Mouse (Mus musculus) yolk sac, embryonic 10.5 days (tissue): ENCODE measurements at regions not wholly inside any gene's neighbourhood (a gene's known extent, or its start where the extent isn't known, plus 50 kb on each side); places are given as distances from the start of the nearest gene placed in this dataset.

Experiments
- DNase-seq: peaks from one replicate; pipeline ENCODE4 v3.0.0-alpha.2; 2017; ENCODE audit warnings: low spot score

GRCm38 (mm10) chr4:131208637-131209036, 264.5 kb downstream of the Matn1 start:
- no peak for DNase-seq

GRCm38 (mm10) chr4:131212711-131213110, 268.5 kb downstream of the Matn1 start:
- DNase-seq, result no peak

GRCm38 (mm10) chr4:131215682-131216081, 271.5 kb downstream of the Matn1 start:
- DNase-seq, result no peak

- DNase-seq, result no peak
Measured at GRCm38 (mm10) chr4:131216361-131216760, 272.2 kb downstream of the Matn1 start.

- DNase-seq, result no peak
Measured at GRCm38 (mm10) chr4:131217083-131217482, 272.9 kb downstream of the Matn1 start.

GRCm38 (mm10) chr4:131217571-131218155, 273.5 kb downstream of the Matn1 start:
- DNase-seq, result no peak

GRCm38 (mm10) chr4:131220966-131221365, 276.8 kb downstream of the Matn1 start:
- DNase-seq, result no peak

GRCm38 (mm10) chr4:131230361-131230760, 286.2 kb downstream of the Matn1 start:
- no peak for DNase-seq

- DNase-seq, result no peak
Measured at GRCm38 (mm10) chr4:131236611-131237031, 292.4 kb downstream of the Matn1 start.

GRCm38 (mm10) chr4:131238591-131238990, 294.4 kb downstream of the Matn1 start:
- no peak for DNase-seq

GRCm38 (mm10) chr4:131239132-131239531, 294.9 kb downstream of the Matn1 start:
- DNase-seq, result no peak

GRCm38 (mm10) chr4:131240457-131240856, 296.3 kb downstream of the Matn1 start:
- DNase-seq, result no peak

- no peak for DNase-seq
Measured at GRCm38 (mm10) chr4:131242250-131242649, 298.1 kb downstream of the Matn1 start.

- DNase-seq, result no peak
Measured at GRCm38 (mm10) chr4:131243744-131244387, 299.7 kb downstream of the Matn1 start.

GRCm38 (mm10) chr4:131252602-131253442, 308.6 kb downstream of the Matn1 start:
- peak; percentile 49 for DNase-seq

- DNase-seq, result no peak
Measured at GRCm38 (mm10) chr4:131253443-131253817, 309.2 kb downstream of the Matn1 start.

GRCm38 (mm10) chr4:131254243-131254642, 310.1 kb downstream of the Matn1 start:
- DNase-seq, result no peak

- DNase-seq, result no peak
Measured at GRCm38 (mm10) chr4:131254691-131255090, 310.5 kb downstream of the Matn1 start.

- no peak for DNase-seq
Measured at GRCm38 (mm10) chr4:131261236-131261635, 317.1 kb downstream of the Matn1 start.

- DNase-seq, result no peak
Measured at GRCm38 (mm10) chr4:131262909-131263308, 318.7 kb downstream of the Matn1 start.

GRCm38 (mm10) chr4:131266764-131267163, 322.6 kb downstream of the Matn1 start:
- no peak for DNase-seq

GRCm38 (mm10) chr4:131267760-131268159, 323.6 kb downstream of the Matn1 start:
- no peak for DNase-seq

- DNase-seq, result peak; percentile 9
Measured at GRCm38 (mm10) chr4:131270192-131270591, 326.0 kb downstream of the Matn1 start.
